13 mouse cellular contexts compared by ENCODE assay signal in genomic region chr5:124592768-124593167, GRCm38 (mm10).
"Had no signal": no experiment of that assay in that cellular context is flagged by ENCODE, and none has a peak within 500 bp of the region (broad histone marks: within the 10 kb centered on the region; RNA-seq: fewer than 3 reads in every experiment).

No protein-coding gene starts in this region.

- DNase-seq: lung, adult 18-20 months; lung, embryonic 14.5 days; lung, postnatal 10 days; lung, postnatal 4 days; thymus, adult 18-20 months; thymus, postnatal 14 days; thymus, postnatal 36 days had no signal

- H3K9me3 ChIP-seq: midbrain, embryonic 10.5 days; midbrain, embryonic 12.5 days; midbrain, embryonic 15.5 days; neural tube, embryonic 12.5 days; stomach, embryonic 15.5 days had no signal

- H3K4me3 ChIP-seq: midbrain, embryonic 10.5 days; midbrain, embryonic 12.5 days; midbrain, embryonic 15.5 days; neural tube, embryonic 12.5 days; stomach, embryonic 15.5 days had no signal

- H3K27ac ChIP-seq: midbrain, embryonic 10.5 days; midbrain, embryonic 12.5 days; midbrain, embryonic 15.5 days; neural tube, embryonic 12.5 days; stomach, embryonic 15.5 days; stomach, postnatal 0 days had no signal

- H3K4me1 ChIP-seq: midbrain, embryonic 10.5 days; midbrain, embryonic 12.5 days; midbrain, embryonic 15.5 days; neural tube, embryonic 12.5 days; stomach, embryonic 15.5 days had no signal

- H3K4me2 ChIP-seq: lung, embryonic 14.5 days; midbrain, embryonic 12.5 days; midbrain, embryonic 15.5 days; neural tube, embryonic 12.5 days; stomach, embryonic 15.5 days had no signal

- H3K9ac ChIP-seq: lung, embryonic 14.5 days; midbrain, embryonic 12.5 days; midbrain, embryonic 15.5 days; neural tube, embryonic 12.5 days; stomach, embryonic 15.5 days had no signal

- ATAC-seq: midbrain, embryonic 15.5 days had no signal

- H3K27me3 ChIP-seq: midbrain, embryonic 12.5 days; midbrain, embryonic 15.5 days; neural tube, embryonic 12.5 days; stomach, embryonic 15.5 days had no signal
